Mouse (Mus musculus) limb, embryonic 15.5 days (tissue): ENCODE measurements at regions not wholly inside any gene's neighbourhood (a gene's known extent, or its start where the extent isn't known, plus 50 kb on each side); places are given as distances from the start of the nearest gene placed in this dataset.

Experiments
- ATAC-seq: fragments of 200-750 bp; cut with Nextera tagmentation; 2 replicates; pipeline ENCODE4 v1.8.0; 2017; ENCODE audit warnings: low read depth, moderate TSS enrichment; ENCODE audit not compliant: insufficient number of reproducible peaks, low FRiP score, low TSS enrichment
- H3K27ac ChIP-seq: fragments of 300-500 bp; sonication (generic); 2 replicates; pipeline ENCODE4 v1.5.1; 2015; ENCODE audit warnings: moderate library complexity, mild to moderate bottlenecking, inconsistent platforms
- H3K27me3 ChIP-seq: fragments of 300-500 bp; sonication (generic); 2 replicates; pipeline ENCODE4 v1.6.1; 2015; ENCODE audit warnings: inconsistent platforms
- H3K36me3 ChIP-seq: fragments of 300-500 bp; sonication (generic); 2 replicates; pipeline ENCODE4 v1.6.1; 2015; ENCODE audit warnings: inconsistent platforms
- H3K4me1 ChIP-seq: fragments of 300-500 bp; sonication (generic); 2 replicates; pipeline ENCODE4 v1.6.1; 2015; ENCODE audit warnings: inconsistent platforms
- H3K4me2 ChIP-seq: fragments of 300-500 bp; sonication (generic); 2 replicates; pipeline ENCODE4 v1.6.1; 2015; ENCODE audit warnings: mild to moderate bottlenecking, inconsistent platforms
- H3K4me3 ChIP-seq: fragments of 300-500 bp; sonication (generic); 2 replicates; pipeline ENCODE4 v1.5.1; 2015; ENCODE audit warnings: mild to moderate bottlenecking, inconsistent platforms
- H3K9ac ChIP-seq: fragments of 300-500 bp; sonication (generic); 2 replicates; pipeline ENCODE4 v1.6.1; 2015; ENCODE audit warnings: inconsistent platforms
- H3K9me3 ChIP-seq: fragments of 300-500 bp; sonication (generic); 2 replicates; pipeline ENCODE4 v1.6.1; 2016; ENCODE audit warnings: inconsistent platforms
- WGBS: fragments of 180-500 bp; shearing (Covaris S2); methylation state at CpG from one replicate; pipeline ENCODE4 v1.1.7; 2015; 5-methylcytosine and 5-hydroxymethylcytosine counted together

DNA sequence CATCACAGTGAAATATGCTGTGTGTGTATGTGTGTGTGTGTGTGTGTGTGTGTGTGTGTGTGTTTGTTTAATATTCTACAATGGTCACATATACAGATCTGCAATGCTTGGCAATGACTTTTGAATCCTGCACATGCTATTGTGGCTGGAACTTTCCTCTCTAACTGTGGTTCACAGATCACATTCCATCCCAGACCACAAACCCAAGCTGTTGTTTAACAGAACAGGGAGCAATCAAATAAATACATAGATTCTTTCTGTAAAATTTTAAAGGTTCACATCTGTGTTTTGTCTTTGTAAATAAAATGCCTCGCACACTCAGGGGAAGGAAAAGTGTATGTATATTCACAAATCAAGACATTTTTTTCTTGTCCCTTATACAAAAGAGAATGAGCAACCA, 744.9 kb upstream of the Jmjd1c start:
- ATAC-seq, result no peak
- Histone ChIP-seq H3K4me3 (no peak overlapping the region), H3K9me3 (no peaks in the 10 kb centered on the region), H3K9ac (no peak overlapping the region), H3K4me2 (no peak overlapping the region), H3K27ac (no peak overlapping the region), H3K36me3 (no peaks in the 10 kb centered on the region), H3K4me1 (no peaks in the 10 kb centered on the region), H3K27me3 (no peaks in the 10 kb centered on the region)
- WGBS, result 49% methylated on average over 1 of the region's 1 CpGs

DNA sequence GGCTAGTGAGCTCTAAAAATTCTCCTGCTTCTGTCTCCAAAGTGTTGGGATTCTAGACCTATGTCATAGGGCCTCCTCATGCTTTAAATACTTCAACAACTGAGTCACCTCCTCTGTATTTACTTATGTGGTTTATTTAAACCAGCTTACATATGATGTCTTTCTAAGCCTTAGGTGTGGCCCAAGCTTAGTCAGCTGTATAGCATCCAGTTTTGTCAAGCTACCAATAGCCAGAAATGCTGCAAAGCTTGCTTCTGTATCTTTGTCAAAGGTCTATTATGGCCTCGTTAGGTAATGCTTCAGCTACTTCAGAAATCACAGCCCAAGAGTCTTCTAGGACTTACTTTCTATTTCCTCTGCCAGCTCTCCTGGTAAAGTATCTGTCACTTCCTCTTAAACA, 741.9 kb upstream of the Jmjd1c start:
- 57% methylated on average over 1 of the region's 1 CpGs for WGBS
- H3K9ac ChIP-seq, result no peak overlapping the region
- no peaks in the 10 kb centered on the region for H3K27me3 ChIP-seq
- no peaks in the 10 kb centered on the region for H3K36me3 ChIP-seq
- no peak overlapping the region for H3K27ac ChIP-seq
- no peaks in the 10 kb centered on the region for H3K9me3 ChIP-seq
- no peak overlapping the region for H3K4me2 ChIP-seq
- no peak overlapping the region for H3K4me3 ChIP-seq
- no peak for ATAC-seq
- H3K4me1 ChIP-seq, result no peaks in the 10 kb centered on the region

DNA sequence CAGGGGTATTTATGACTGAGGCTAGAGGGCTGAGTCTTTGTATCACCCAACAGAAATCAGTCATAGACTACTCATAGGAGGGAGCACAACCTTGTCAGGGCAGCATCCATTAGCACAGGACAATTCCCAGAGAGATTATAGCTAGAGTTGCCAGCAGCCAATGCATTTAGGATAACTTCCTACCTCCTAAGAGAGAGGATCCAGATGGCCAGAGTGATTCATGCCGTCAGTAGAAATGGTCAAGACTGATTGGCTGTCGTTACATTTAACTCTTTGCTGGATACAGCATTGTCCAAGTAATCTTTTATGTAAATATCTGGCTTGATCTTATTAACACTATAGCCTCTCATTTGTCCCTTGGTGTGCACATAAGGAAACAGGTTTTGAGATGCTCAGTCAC, 740.9 kb upstream of the Jmjd1c start:
- Histone ChIP-seq H3K27ac (no peak overlapping the region), H3K27me3 (no peaks in the 10 kb centered on the region), H3K4me1 (no peaks in the 10 kb centered on the region), H3K9me3 (no peaks in the 10 kb centered on the region), H3K4me3 (no peak overlapping the region), H3K9ac (no peak overlapping the region), H3K4me2 (no peak overlapping the region), H3K36me3 (no peaks in the 10 kb centered on the region)
- no peak for ATAC-seq
- WGBS, result 55% methylated on average over 2 of the region's 2 CpGs

GRCm38 (mm10) chr10:66357736-66358135, 738.2 kb upstream of the Jmjd1c start:
- no peak for ATAC-seq
- Histone ChIP-seq H3K36me3 (no peaks in the 10 kb centered on the region), H3K9me3 (no peaks in the 10 kb centered on the region), H3K27me3 (no peaks in the 10 kb centered on the region), H3K4me1 (no peaks in the 10 kb centered on the region), H3K4me2 (no peak overlapping the region), H3K27ac (no peak overlapping the region), H3K9ac (no peak overlapping the region), H3K4me3 (no peak overlapping the region)
- WGBS, result 89% methylated on average over 9 of the region's 9 CpGs

- no peak for ATAC-seq
- no peaks in the 10 kb centered on the region for H3K36me3 ChIP-seq
- H3K4me3 ChIP-seq, result no peak overlapping the region
- no peaks in the 10 kb centered on the region for H3K4me1 ChIP-seq
- 55% methylated on average over 3 of the region's 3 CpGs for WGBS
- H3K9ac ChIP-seq, result no peak overlapping the region
- H3K9me3 ChIP-seq, result no peaks in the 10 kb centered on the region
- no peaks in the 10 kb centered on the region for H3K27me3 ChIP-seq
- H3K27ac ChIP-seq, result no peak overlapping the region
- no peak overlapping the region for H3K4me2 ChIP-seq
These were observed 725.8 kb upstream of the Jmjd1c start for GRCm38 (mm10) chr10:66370096-66370495.

DNA sequence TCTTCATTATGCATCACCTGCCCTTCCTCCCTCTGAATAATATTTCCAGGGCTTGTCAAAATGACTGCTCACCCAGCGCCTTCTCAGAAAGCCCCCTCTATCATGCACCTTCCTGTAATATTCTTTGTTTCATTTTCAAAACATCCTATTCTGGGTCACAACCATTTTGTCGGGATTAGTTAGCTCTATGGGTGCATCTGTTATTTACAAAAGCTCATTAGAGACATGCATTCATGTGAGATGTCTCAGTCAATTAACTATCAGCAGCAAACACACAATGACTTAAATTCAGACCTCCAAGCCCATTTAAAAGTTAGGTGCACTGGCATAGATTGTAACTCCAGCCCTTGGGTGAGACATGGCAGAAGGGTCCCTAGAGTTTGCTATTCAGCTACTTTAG, 724.2 kb upstream of the Jmjd1c start:
- no peaks in the 10 kb centered on the region for H3K36me3 ChIP-seq
- WGBS, result 83% methylated on average over 2 of the region's 2 CpGs

More for the DNA sequence above, 724.2 kb upstream of the Jmjd1c start:
- Histone ChIP-seq H3K4me3 (no peak overlapping the region), H3K9ac (no peak overlapping the region), H3K4me1 (no peaks in the 10 kb centered on the region), H3K27ac (no peak overlapping the region), H3K4me2 (no peak overlapping the region), H3K27me3 (no peaks in the 10 kb centered on the region), H3K9me3 (no peaks in the 10 kb centered on the region)
- no peak for ATAC-seq
